Mouse (Mus musculus) liver, adult 2 months (tissue): ENCODE measurements around the gene St14. TPM values are rescaled to one million over a fixed set of nuclear protein-coding genes. Genes with fewer than 3 reads are reported as not detected.
"Not testable (repeated sequence)": the region's sequence is repeated elsewhere in the genome, so short reads cannot be mapped to it uniquely, and the experiment has no call there.

Source experiments
- DNase-seq: peaks from one replicate; pipeline ENCODE4 v3.0.0-alpha.2; 2011; ENCODE audit warnings: low read depth, low spot score; ENCODE audit errors: extremely low read depth
- H3K27ac ChIP-seq: fragments of 200-500 bp; replicated peaks from 2 replicates; pipeline ENCODE4 v1.5.1; 2012; ENCODE audit warnings: low read depth, mild to moderate bottlenecking, control low read depth, inconsistent platforms, low read length; ENCODE audit not compliant: insufficient read depth
- H3K27me3 ChIP-seq: fragments of 200-500 bp; 2 replicates; pipeline ENCODE4 v1.6.1; 2012; ENCODE audit warnings: mild to moderate bottlenecking, moderate library complexity, low read length, inconsistent platforms; ENCODE audit not compliant: control insufficient read depth, insufficient read depth
- H3K36me3 ChIP-seq: fragments of 200-500 bp; 2 replicates; pipeline ENCODE4 v1.6.1; 2012; ENCODE audit warnings: low read length, inconsistent platforms; ENCODE audit not compliant: control insufficient read depth, insufficient read depth
- H3K4me1 ChIP-seq: fragments of 200-500 bp; 2 replicates; pipeline ENCODE4 v1.6.1; 2011; ENCODE audit warnings: low read length; ENCODE audit not compliant: control insufficient read depth, insufficient read depth
- H3K4me3 ChIP-seq: fragments of 200-500 bp; 2 replicates; pipeline ENCODE4 v1.5.1; 2011; ENCODE audit warnings: low read depth, mild to moderate bottlenecking, control low read depth, low read length, moderate library complexity; ENCODE audit not compliant: insufficient read depth
- H3K79me2 ChIP-seq: fragments of 200-500 bp; 2 replicates; pipeline ENCODE4 v1.6.1; 2012; ENCODE audit warnings: inconsistent platforms, mild to moderate bottlenecking, low read length, moderate library complexity; ENCODE audit not compliant: control insufficient read depth, insufficient read depth
- H3K9ac ChIP-seq: fragments of 200-500 bp; 2 replicates; pipeline ENCODE4 v1.6.1; 2012; ENCODE audit warnings: low read depth, mild to moderate bottlenecking, control low read depth, inconsistent platforms, low read length
- CTCF ChIP-seq: fragments of 200-500 bp; IDR thresholded peaks from 2 replicates; pipeline ENCODE4 v1.5.1; 2011; ENCODE audit warnings: low read depth, low read length, control low read depth
- POLR2A ChIP-seq: fragments of 200-500 bp; IDR thresholded peaks from 2 replicates; pipeline ENCODE4 v1.6.1; 2011; ENCODE audit warnings: low read length, control low read depth; ENCODE audit not compliant: insufficient read depth; ENCODE audit errors: extremely low read depth
- WGBS: fragments of 180-500 bp; shearing (Covaris S2); methylation state at CpG from one replicate; pipeline ENCODE4 v1.1.7; 2018; 5-methylcytosine and 5-hydroxymethylcytosine counted together
- polyA plus RNA-seq: library from polyadenylated mRNA; depleted of rRNA; stranded (reverse); fragments of >200 nt; gene quantifications from 2 replicates; pipeline ENCODE4 v1.2.3, GENCODE M21; 2012
- total RNA-seq: library from RNA; depleted of rRNA; stranded (reverse); fragments of >200 nt; gene quantifications from 2 replicates; pipeline ENCODE4 v1.2.3, GENCODE M21; 2014

Gene St14
- total and polyA plus RNA-seq, 2 experiments: 0.31 to 0.46 TPM

GRCm38 (mm10) chr9:31168356-31169093 lies 36.9 kb upstream of the St14 start:
- no peak for DNase-seq
- no peak overlapping the region for H3K27ac ChIP-seq
- no peak overlapping the region for H3K4me3 ChIP-seq
- TF ChIP-seq CTCF (no peak), POLR2A (no peak)
- no peaks in the 10 kb centered on the region for H3K27me3 ChIP-seq
- no peaks in the 10 kb centered on the region for H3K4me1 ChIP-seq
- peaks cover 51% of the 10 kb centered on the region for H3K36me3 ChIP-seq
- H3K9ac ChIP-seq: no peak overlapping the region
- H3K79me2 ChIP-seq: 0 out of 2 replicates have a peak, but pooled peaks cover 2% of the 10 kb centered on the region
- WGBS: 91% methylated on average over 22 of the region's 22 CpGs

- Histone ChIP-seq H3K4me3 (no peak overlapping the region), H3K27me3 (no peaks in the 10 kb centered on the region), H3K79me2 (0 out of 2 replicates have a peak, but pooled peaks cover 2% of the 10 kb centered on the region), H3K4me1 (no peaks in the 10 kb centered on the region), H3K27ac (no peak overlapping the region), H3K36me3 (peaks cover 52% of the 10 kb centered on the region), H3K9ac (no peak overlapping the region)
- WGBS: 90% methylated on average over 13 of the region's 13 CpGs
- DNase-seq: no peak
- TF ChIP-seq POLR2A (no peak), CTCF (no peak)
Observed at GRCm38 (mm10) chr9:31167305-31167704, 35.7 kb upstream of the St14 start.

- H3K79me2 ChIP-seq, H3K4me1 ChIP-seq, H3K27me3 ChIP-seq, H3K9ac ChIP-seq, DNase-seq, H3K4me3 ChIP-seq, H3K27ac ChIP-seq: not testable (repeated sequence)
- 88% methylated on average over 3 of the region's 3 CpGs for WGBS
- H3K36me3 ChIP-seq: peaks cover 61% of the 10 kb centered on the region
Observed at GRCm38 (mm10) chr9:31165505-31165904, 33.9 kb upstream of the St14 start.

- Histone ChIP-seq H3K27me3 (no peaks in the 10 kb centered on the region), H3K4me1 (no peaks in the 10 kb centered on the region), H3K36me3 (peaks cover 65% of the 10 kb centered on the region), H3K4me3 (no peak overlapping the region), H3K79me2 (no peaks in the 10 kb centered on the region), H3K9ac (no peak overlapping the region), H3K27ac (no peak overlapping the region)
- no peak for DNase-seq
- no peak for TF ChIP-seq POLR2A
- TF ChIP-seq CTCF: no peak
- 85% methylated on average over 1 of the region's 1 CpGs for WGBS
Observed at GRCm38 (mm10) chr9:31163327-31163726, 31.7 kb upstream of the St14 start.

- Histone ChIP-seq H3K27me3 (no peaks in the 10 kb centered on the region), H3K27ac (no peak overlapping the region), H3K9ac (no peak overlapping the region), H3K4me1 (no peaks in the 10 kb centered on the region), H3K36me3 (peaks cover 66% of the 10 kb centered on the region), H3K4me3 (no peak overlapping the region), H3K79me2 (no peaks in the 10 kb centered on the region)
- DNase-seq: peak; percentile 40
- TF ChIP-seq CTCF (no peak), POLR2A (no peak)
- WGBS: 29% methylated on average over 1 of the region's 1 CpGs
Observed at GRCm38 (mm10) chr9:31162911-31163310, 31.3 kb upstream of the St14 start.

GRCm38 (mm10) chr9:31159910-31160309 lies 28.3 kb upstream of the St14 start:
- TF ChIP-seq POLR2A: no peak
- TF ChIP-seq CTCF: peak; percentile 31; the same call in 1 of the 2 replicates
- Histone ChIP-seq H3K79me2 (no peaks in the 10 kb centered on the region), H3K36me3 (peaks cover 79% of the 10 kb centered on the region), H3K9ac (no peak overlapping the region), H3K27ac (no peak overlapping the region), H3K4me3 (no peak overlapping the region), H3K27me3 (no peaks in the 10 kb centered on the region), H3K4me1 (no peaks in the 10 kb centered on the region)
- peak; percentile 41 for DNase-seq
- WGBS: 91% methylated on average over 4 of the region's 4 CpGs
